Mouse (Mus musculus) heart, embryonic 13.5 days (tissue): Measurements from ENCODE around the gene Retreg3. TPM values are rescaled to one million over a fixed set of nuclear protein-coding genes. Genes with fewer than 3 reads are reported as not detected.

Source experiments
- ATAC-seq: fragments of 200-750 bp; cut with Nextera tagmentation; 2 replicates; pipeline ENCODE4 v1.8.0; 2017; ENCODE audit warnings: moderate TSS enrichment; ENCODE audit not compliant: insufficient number of reproducible peaks, low FRiP score, low TSS enrichment; ENCODE audit errors: extremely low read depth
- H3K27ac ChIP-seq: fragments of 300-500 bp; sonication (generic); replicated peaks from 2 replicates; pipeline ENCODE4 v1.5.1; 2015; ENCODE audit warnings: moderate library complexity, mild to moderate bottlenecking, inconsistent platforms
- H3K27me3 ChIP-seq: fragments of 300-500 bp; sonication (generic); replicated peaks from 2 replicates; pipeline ENCODE4 v1.6.1; 2015; ENCODE audit warnings: mild to moderate bottlenecking, inconsistent platforms
- H3K36me3 ChIP-seq: fragments of 300-500 bp; sonication (generic); 2 replicates; pipeline ENCODE4 v1.6.1; 2015; ENCODE audit warnings: mild to moderate bottlenecking, inconsistent platforms
- H3K4me1 ChIP-seq: fragments of 300-500 bp; sonication (generic); 2 replicates; pipeline ENCODE4 v1.6.1; 2015; ENCODE audit warnings: inconsistent platforms
- H3K4me2 ChIP-seq: fragments of 300-500 bp; sonication (generic); 2 replicates; pipeline ENCODE4 v1.6.1; 2015; ENCODE audit warnings: inconsistent platforms, mild to moderate bottlenecking, moderate library complexity
- H3K4me3 ChIP-seq: fragments of 300-500 bp; sonication (generic); 2 replicates; pipeline ENCODE4 v1.5.1; 2015; ENCODE audit warnings: moderate library complexity, mild to moderate bottlenecking, inconsistent platforms
- H3K9ac ChIP-seq: fragments of 300-500 bp; sonication (generic); 2 replicates; pipeline ENCODE4 v1.6.1; 2015; ENCODE audit warnings: inconsistent platforms, mild to moderate bottlenecking, moderate library complexity
- H3K9me3 ChIP-seq: fragments of 300-500 bp; sonication (generic); 2 replicates; pipeline ENCODE4 v1.6.1; 2016; ENCODE audit warnings: inconsistent platforms
- WGBS: fragments of 180-500 bp; shearing (Covaris S2); methylation state at CpG from one replicate; pipeline ENCODE4 v1.1.7; 2015; ENCODE audit warnings: mixed read lengths; 5-methylcytosine and 5-hydroxymethylcytosine counted together
- polyA plus RNA-seq: library from polyadenylated mRNA; unstranded; fragments of >200 nt; fragmentation: Nextera tagmentation; extraction: Ambion mirVana; gene quantifications from 2 replicates; pipeline ENCODE4 v1.2.1, GENCODE M21; 2015

Gene Retreg3
- 12.0 and 14.1 TPM in 2 replicates for polyA plus RNA-seq

GRCm38 (mm10) chr11:101119761-101120544, at the start of gene Retreg3, which contains the start of gene Tubg1:
Gene Retreg3 (minus strand): TSS chr11:101119893.
Gene Tubg1 (plus strand): TSS chr11:101119938.
- H3K9me3 ChIP-seq: no peaks in the 10 kb centered on the region
- H3K9ac ChIP-seq: peak within 1 kb of the TSS; percentile 93
- WGBS: under 1% methylated on average over 61 of the region's 61 CpGs
- H3K36me3 ChIP-seq: peaks cover 41% of the 10 kb centered on the region
- H3K4me1 ChIP-seq: peaks cover 49% of the 10 kb centered on the region
- peak within 1 kb of the TSS; percentile 99 for H3K4me2 ChIP-seq
- ATAC-seq: peak; percentile 95
- H3K27me3 ChIP-seq: no peaks in the 10 kb centered on the region
- H3K27ac ChIP-seq: peak within 1 kb of the TSS; percentile 94
- H3K4me3 ChIP-seq: peak within 1 kb of the TSS; percentile 81

GRCm38 (mm10) chr11:101168301-101168980, 48.7 kb upstream of the Retreg3 start:
- Histone ChIP-seq H3K4me1 (peaks cover 63% of the 10 kb centered on the region), H3K27ac (no peak overlapping the region), H3K9me3 (no peaks in the 10 kb centered on the region), H3K9ac (no peak overlapping the region), H3K4me3 (peak overlapping the region; percentile 80), H3K36me3 (peaks cover 49% of the 10 kb centered on the region), H3K4me2 (peak overlapping the region; percentile 97), H3K27me3 (peaks cover 64% of the 10 kb centered on the region)
- 68% methylated on average over 18 of the region's 18 CpGs for WGBS
- ATAC-seq: no peak

GRCm38 (mm10) chr11:101167963-101168300, 48.2 kb upstream of the Retreg3 start:
- peaks cover 58% of the 10 kb centered on the region for H3K4me1 ChIP-seq
- peaks cover 54% of the 10 kb centered on the region for H3K36me3 ChIP-seq

GRCm38 (mm10) chr11:101167211-101167962, 47.7 kb upstream of the Retreg3 start:
- Histone ChIP-seq H3K27ac (no peak overlapping the region), H3K4me3 (no peak overlapping the region), H3K4me2 (no peak overlapping the region), H3K36me3 (peaks cover 59% of the 10 kb centered on the region), H3K9ac (no peak overlapping the region), H3K27me3 (peaks cover 74% of the 10 kb centered on the region), H3K9me3 (no peaks in the 10 kb centered on the region), H3K4me1 (peaks cover 54% of the 10 kb centered on the region)
- 61% methylated on average over 19 of the region's 19 CpGs for WGBS
- ATAC-seq: no peak

More at GRCm38 (mm10) chr11:101167963-101168300, 48.2 kb upstream of the Retreg3 start:
- Histone ChIP-seq H3K9me3 (no peaks in the 10 kb centered on the region), H3K27ac (no peak overlapping the region), H3K4me3 (no peak overlapping the region), H3K9ac (no peak overlapping the region), H3K27me3 (peaks cover 69% of the 10 kb centered on the region), H3K4me2 (0 out of 2 replicates have a peak overlapping the region, but pooled peaks have one; percentile 97)
- no peak for ATAC-seq
- WGBS: 50% methylated on average over 8 of the region's 8 CpGs

GRCm38 (mm10) chr11:101166357-101166756, 46.7 kb upstream of the Retreg3 start:
- 72% methylated on average over 14 of the region's 14 CpGs for WGBS
- no peak overlapping the region for H3K4me2 ChIP-seq
- H3K9me3 ChIP-seq: no peaks in the 10 kb centered on the region
- peaks cover 47% of the 10 kb centered on the region for H3K4me1 ChIP-seq
- no peak overlapping the region; the same call in 1 of the 2 replicates for H3K9ac ChIP-seq
- H3K27me3 ChIP-seq: peaks cover 77% of the 10 kb centered on the region
- no peak overlapping the region for H3K27ac ChIP-seq
- H3K4me3 ChIP-seq: no peak overlapping the region
- H3K36me3 ChIP-seq: peaks cover 70% of the 10 kb centered on the region
- ATAC-seq: no peak

GRCm38 (mm10) chr11:101164677-101165580, 45.2 kb upstream of the Retreg3 start:
- peak overlapping the region; percentile 70 for H3K4me2 ChIP-seq
- H3K4me3 ChIP-seq: peak overlapping the region; percentile 42
- no peak overlapping the region for H3K27ac ChIP-seq
- H3K36me3 ChIP-seq: peaks cover 72% of the 10 kb centered on the region
- WGBS: 33% methylated on average over 35 of the region's 35 CpGs
- peaks cover 39% of the 10 kb centered on the region for H3K4me1 ChIP-seq
- H3K9me3 ChIP-seq: no peaks in the 10 kb centered on the region
- peaks cover 77% of the 10 kb centered on the region for H3K27me3 ChIP-seq
- peak overlapping the region; percentile 70; the same call in 1 of the 2 replicates for H3K9ac ChIP-seq
- no peak for ATAC-seq

GRCm38 (mm10) chr11:101164351-101164665, 44.6 kb upstream of the Retreg3 start:
- Histone ChIP-seq H3K27me3 (peaks cover 73% of the 10 kb centered on the region), H3K4me2 (peak overlapping the region; percentile 70), H3K36me3 (peaks cover 72% of the 10 kb centered on the region), H3K4me1 (peaks cover 33% of the 10 kb centered on the region), H3K9me3 (no peaks in the 10 kb centered on the region), H3K9ac (peak overlapping the region; percentile 70), H3K27ac (no peak overlapping the region), H3K4me3 (peak overlapping the region; percentile 42)
- no peak for ATAC-seq
- WGBS: 33% methylated on average over 21 of the region's 21 CpGs

- Histone ChIP-seq H3K4me3 (peak overlapping the region; percentile 42), H3K4me1 (peaks cover 27% of the 10 kb centered on the region), H3K9ac (peak overlapping the region; percentile 70), H3K27me3 (peaks cover 67% of the 10 kb centered on the region), H3K27ac (no peak overlapping the region), H3K4me2 (peak overlapping the region; percentile 70), H3K36me3 (peaks cover 72% of the 10 kb centered on the region), H3K9me3 (no peaks in the 10 kb centered on the region)
- 28% methylated on average over 49 of the region's 49 CpGs for WGBS
- ATAC-seq: no peak; the same call in 1 of the 2 replicates
These were observed 44.0 kb upstream of the Retreg3 start for GRCm38 (mm10) chr11:101163476-101164350.

GRCm38 (mm10) chr11:101162772-101163171, 43.1 kb upstream of the Retreg3 start:
- no peak for ATAC-seq
- Histone ChIP-seq H3K36me3 (peaks cover 67% of the 10 kb centered on the region), H3K27ac (no peak overlapping the region), H3K9ac (no peak overlapping the region), H3K4me3 (no peak overlapping the region), H3K27me3 (peaks cover 58% of the 10 kb centered on the region), H3K4me1 (peaks cover 17% of the 10 kb centered on the region), H3K9me3 (no peaks in the 10 kb centered on the region), H3K4me2 (no peak overlapping the region)
- WGBS: 62% methylated on average over 5 of the region's 5 CpGs

GRCm38 (mm10) chr11:101162301-101162700, 42.6 kb upstream of the Retreg3 start:
- 57% methylated on average over 5 of the region's 5 CpGs for WGBS

More at GRCm38 (mm10) chr11:101162301-101162700, 42.6 kb upstream of the Retreg3 start:
- Histone ChIP-seq H3K27me3 (peaks cover 55% of the 10 kb centered on the region), H3K4me3 (no peak overlapping the region), H3K4me2 (no peak overlapping the region), H3K9me3 (no peaks in the 10 kb centered on the region), H3K36me3 (peaks cover 62% of the 10 kb centered on the region), H3K9ac (no peak overlapping the region), H3K4me1 (peaks cover 15% of the 10 kb centered on the region), H3K27ac (no peak overlapping the region)
- no peak for ATAC-seq
